Mouse (Mus musculus): ENCODE results near the gene Slc35f4. TPM values are rescaled to one million over a fixed set of nuclear protein-coding genes. Genes with fewer than 3 reads are reported as not detected.

The Slc35f4 gene
- polyA plus RNA-seq, 1 experiment: 15.1 TPM

DNA sequence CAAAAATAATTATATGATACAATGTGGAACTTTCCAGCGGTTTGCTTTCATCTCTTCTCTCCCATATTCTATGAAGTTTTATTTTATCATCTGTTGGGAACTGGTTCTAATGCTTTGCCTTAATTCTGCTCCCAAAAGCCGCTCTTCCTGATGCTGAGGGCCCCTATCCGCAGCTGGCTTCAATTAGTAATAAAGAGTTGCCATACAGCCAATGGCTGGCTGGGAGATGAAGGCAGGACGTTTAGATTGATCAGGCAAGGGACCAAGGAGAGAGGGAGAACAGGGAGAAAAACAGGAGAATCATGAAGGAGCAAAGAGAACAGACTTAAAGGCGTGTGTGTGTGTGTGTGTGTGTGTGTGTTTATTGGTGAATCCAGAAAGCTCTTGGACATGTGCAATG is 94.0 kb downstream of the Slc35f4 start:
- Histone ChIP-seq H3K4me1 (ENCODE audit: control insufficient read depth, insufficient read depth, low read length) (no peaks in the 10 kb centered on the region), H3K27ac (ENCODE audit: insufficient read depth, low read length) (no peak overlapping the region), H3K4me3 (ENCODE audit: insufficient read depth, low read length) (no peak overlapping the region)
- TF ChIP-seq CTCF (IDR thresholded peaks at IDR 0.05; ENCODE audit: extremely low read depth, insufficient read depth, low read length): no peak
- no peak for TF ChIP-seq POLR2A (IDR thresholded peaks at IDR 0.05; ENCODE audit: extremely low read depth, insufficient read depth, low read length)

- Histone ChIP-seq H3K4me3 (ENCODE audit: insufficient read depth, low read length) (no peak overlapping the region), H3K27ac (ENCODE audit: insufficient read depth, low read length) (no peak overlapping the region), H3K4me1 (ENCODE audit: control insufficient read depth, insufficient read depth, low read length) (no peaks in the 10 kb centered on the region)
- TF ChIP-seq CTCF (IDR thresholded peaks at IDR 0.05; ENCODE audit: extremely low read depth, insufficient read depth, low read length) (peak; percentile 23; the same call in 1 of the 2 replicates), POLR2A (IDR thresholded peaks at IDR 0.05; ENCODE audit: extremely low read depth, insufficient read depth, low read length) (no peak)
Measured at GRCm38 (mm10) chr14:49392482-49392881, 133.4 kb downstream of the Slc35f4 start.

DNA sequence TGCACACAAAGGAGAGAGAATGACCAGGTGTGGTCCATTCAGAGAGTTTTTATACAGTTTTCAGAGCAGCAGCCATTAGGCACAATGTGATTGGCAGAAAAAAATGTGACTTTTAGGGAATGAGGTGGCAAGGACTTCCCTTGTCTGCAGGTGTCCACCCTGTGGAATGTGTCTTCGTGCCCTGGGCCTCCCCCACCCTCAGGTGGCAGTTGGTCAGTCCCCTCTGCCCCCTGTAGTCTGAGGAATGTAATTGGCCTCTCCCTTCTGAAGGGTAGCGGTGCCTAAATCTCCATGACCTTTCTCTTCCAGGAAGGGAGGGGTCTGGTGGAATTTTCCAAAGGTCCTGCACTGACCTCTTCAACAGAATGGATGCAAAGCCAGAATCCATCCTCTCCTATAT is 163.7 kb downstream of the Slc35f4 start:
- TF ChIP-seq POLR2A (IDR thresholded peaks at IDR 0.05; ENCODE audit: extremely low read depth, insufficient read depth, low read length) (no peak), CTCF (IDR thresholded peaks at IDR 0.05; ENCODE audit: extremely low read depth, insufficient read depth, low read length) (no peak)
- Histone ChIP-seq H3K4me1 (ENCODE audit: control insufficient read depth, insufficient read depth, low read length) (no peaks in the 10 kb centered on the region), H3K27ac (ENCODE audit: insufficient read depth, low read length) (no peak overlapping the region), H3K4me3 (ENCODE audit: insufficient read depth, low read length) (no peak overlapping the region)

DNA sequence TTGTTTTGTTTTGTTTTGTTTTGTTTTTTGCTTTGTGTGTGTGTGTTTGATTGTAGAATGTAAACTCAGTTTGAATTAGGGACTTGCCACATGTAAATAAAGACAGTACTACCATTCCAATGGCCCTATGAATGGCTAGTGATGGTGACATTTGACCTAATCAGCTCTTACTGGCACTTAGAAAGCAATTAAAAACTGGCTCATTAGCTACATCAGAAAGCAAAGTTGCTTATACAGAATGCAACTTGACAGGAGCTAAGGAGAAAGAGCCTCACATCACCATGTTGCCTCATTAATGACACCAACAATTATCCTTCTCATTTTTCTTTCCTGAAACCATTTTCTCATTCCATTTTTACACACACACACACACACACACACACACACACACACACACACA is 170.3 kb downstream of the Slc35f4 start:
- no peak overlapping the region for H3K27ac ChIP-seq (ENCODE audit: insufficient read depth, low read length)
- H3K4me1 ChIP-seq (ENCODE audit: control insufficient read depth, insufficient read depth, low read length): no peaks in the 10 kb centered on the region
- H3K4me3 ChIP-seq (ENCODE audit: insufficient read depth, low read length): no peak overlapping the region
- no peak for TF ChIP-seq POLR2A (IDR thresholded peaks at IDR 0.05; ENCODE audit: extremely low read depth, insufficient read depth, low read length)
- no peak for TF ChIP-seq CTCF (IDR thresholded peaks at IDR 0.05; ENCODE audit: extremely low read depth, insufficient read depth, low read length)

- Histone ChIP-seq H3K4me1 (ENCODE audit: control insufficient read depth, insufficient read depth, low read length) (no peaks in the 10 kb centered on the region), H3K4me3 (ENCODE audit: insufficient read depth, low read length) (no peak overlapping the region), H3K27ac (ENCODE audit: insufficient read depth, low read length) (no peak overlapping the region)
- TF ChIP-seq CTCF (IDR thresholded peaks at IDR 0.05; ENCODE audit: extremely low read depth, insufficient read depth, low read length): peak; percentile 25; the same call in 1 of the 2 replicates
- no peak for TF ChIP-seq POLR2A (IDR thresholded peaks at IDR 0.05; ENCODE audit: extremely low read depth, insufficient read depth, low read length)
Measured at GRCm38 (mm10) chr14:49348897-49349250, 177.0 kb downstream of the Slc35f4 start.

DNA sequence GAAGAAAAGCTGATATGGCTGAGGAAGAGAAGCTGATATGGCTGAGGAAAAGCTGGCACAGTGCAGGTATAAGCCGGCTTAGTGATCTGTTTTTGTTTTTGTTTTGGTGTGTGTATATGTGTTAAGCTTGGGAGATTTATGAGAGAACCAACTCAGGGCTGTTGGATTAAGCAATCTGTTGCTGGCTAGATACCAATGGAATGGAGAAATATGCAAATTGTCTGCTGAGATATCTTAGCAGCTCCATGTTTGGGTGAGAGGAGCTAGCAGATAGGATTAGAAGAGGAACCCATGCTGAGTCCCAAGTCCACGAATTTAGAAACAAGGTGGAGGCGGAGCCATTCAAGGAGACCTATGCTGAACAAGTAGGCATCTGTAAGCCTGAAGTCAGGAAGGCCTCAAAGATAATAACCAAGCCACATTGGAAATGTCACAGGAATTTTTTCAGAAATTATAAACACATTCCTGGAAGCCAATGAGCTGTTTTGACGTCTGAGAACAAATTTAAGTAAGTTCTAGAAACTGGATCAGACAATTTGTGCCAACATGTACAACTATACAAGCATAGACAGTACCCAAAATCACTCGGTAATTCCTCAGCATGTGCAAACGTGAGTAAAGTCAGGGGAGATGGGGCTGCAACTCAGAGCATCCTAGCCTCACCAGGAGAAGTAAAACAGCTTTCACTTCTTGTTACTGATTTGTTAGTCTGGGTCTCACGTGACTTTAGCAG is 177.5 kb downstream of the Slc35f4 start:
- TF ChIP-seq CTCF (IDR thresholded peaks at IDR 0.05; ENCODE audit: extremely low read depth, insufficient read depth, low read length): no peak
- TF ChIP-seq POLR2A (IDR thresholded peaks at IDR 0.05; ENCODE audit: extremely low read depth, insufficient read depth, low read length): no peak

DNA sequence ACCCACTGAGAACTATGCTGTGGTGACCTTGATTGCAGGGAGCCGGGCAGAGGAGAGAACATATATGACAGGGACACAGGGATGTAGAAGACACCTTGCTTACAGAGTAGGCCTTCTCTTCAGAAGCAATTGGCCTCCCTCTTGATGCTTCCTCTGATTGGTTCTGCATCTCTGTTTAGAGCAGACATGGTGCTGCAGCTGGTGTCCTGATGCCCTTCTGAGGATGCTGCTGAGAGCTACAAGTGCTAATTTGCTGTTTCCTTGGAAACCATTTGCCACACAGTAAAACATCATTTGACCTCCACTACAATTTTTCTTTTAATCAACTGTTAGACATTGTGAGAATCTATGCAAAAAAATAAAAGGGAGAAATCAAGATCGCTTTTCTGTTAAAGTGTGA is 180.0 kb downstream of the Slc35f4 start:
- Histone ChIP-seq H3K27ac (ENCODE audit: insufficient read depth, low read length) (no peak overlapping the region), H3K4me3 (ENCODE audit: insufficient read depth, low read length) (no peak overlapping the region), H3K4me1 (ENCODE audit: control insufficient read depth, insufficient read depth, low read length) (no peaks in the 10 kb centered on the region)
- TF ChIP-seq CTCF (IDR thresholded peaks at IDR 0.05; ENCODE audit: extremely low read depth, insufficient read depth, low read length): no peak
- TF ChIP-seq POLR2A (IDR thresholded peaks at IDR 0.05; ENCODE audit: extremely low read depth, insufficient read depth, low read length): no peak

More for the DNA sequence above, 177.5 kb downstream of the Slc35f4 start:
- Histone ChIP-seq H3K4me3 (ENCODE audit: insufficient read depth, low read length) (no peak overlapping the region), H3K27ac (ENCODE audit: insufficient read depth, low read length) (no peak overlapping the region), H3K4me1 (ENCODE audit: control insufficient read depth, insufficient read depth, low read length) (no peaks in the 10 kb centered on the region)

DNA sequence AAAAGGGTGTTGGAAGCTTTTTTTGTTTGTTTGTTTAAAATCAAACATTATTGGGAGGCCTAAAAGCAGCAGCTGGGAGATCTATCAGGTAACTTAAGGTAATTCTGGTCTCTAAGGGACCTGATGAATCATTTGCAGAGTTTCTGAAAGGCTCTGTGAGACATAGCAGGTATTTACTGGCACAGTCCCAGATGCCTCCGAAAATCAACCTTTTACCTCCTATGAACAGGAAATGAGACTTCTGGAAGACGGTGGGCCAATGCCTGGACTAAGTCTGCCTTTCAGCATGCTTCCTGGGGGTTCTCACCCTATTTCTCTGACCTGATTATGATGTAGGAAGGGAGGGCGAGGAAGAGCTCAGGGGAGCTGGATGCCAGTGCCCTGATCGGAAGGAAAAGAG is 188.8 kb downstream of the Slc35f4 start:
- no peaks in the 10 kb centered on the region; the same call in 1 of the 2 replicates for H3K4me1 ChIP-seq (ENCODE audit: control insufficient read depth, insufficient read depth, low read length)
- no peak overlapping the region for H3K4me3 ChIP-seq (ENCODE audit: insufficient read depth, low read length)
- no peak overlapping the region for H3K27ac ChIP-seq (ENCODE audit: insufficient read depth, low read length)
- no peak for TF ChIP-seq POLR2A (IDR thresholded peaks at IDR 0.05; ENCODE audit: extremely low read depth, insufficient read depth, low read length)

- TF ChIP-seq CTCF (IDR thresholded peaks at IDR 0.05; ENCODE audit: extremely low read depth, insufficient read depth, low read length) (no peak), POLR2A (IDR thresholded peaks at IDR 0.05; ENCODE audit: extremely low read depth, insufficient read depth, low read length) (no peak)
- no peaks in the 10 kb centered on the region; the same call in 1 of the 2 replicates for H3K4me1 ChIP-seq (ENCODE audit: control insufficient read depth, insufficient read depth, low read length)
- H3K27ac ChIP-seq (ENCODE audit: insufficient read depth, low read length): no peak overlapping the region
- no peak overlapping the region for H3K4me3 ChIP-seq (ENCODE audit: insufficient read depth, low read length)
Measured at GRCm38 (mm10) chr14:49333841-49334240, 192.0 kb downstream of the Slc35f4 start.

GRCm38 (mm10) chr14:49316493-49316894 is 209.4 kb downstream of the Slc35f4 start:
- TF ChIP-seq POLR2A (IDR thresholded peaks at IDR 0.05; ENCODE audit: extremely low read depth, insufficient read depth, low read length): no peak
- no peak for TF ChIP-seq CTCF (IDR thresholded peaks at IDR 0.05; ENCODE audit: extremely low read depth, insufficient read depth, low read length)
- Histone ChIP-seq H3K4me3 (ENCODE audit: insufficient read depth, low read length) (no peak overlapping the region), H3K4me1 (ENCODE audit: control insufficient read depth, insufficient read depth, low read length) (no peaks in the 10 kb centered on the region), H3K27ac (ENCODE audit: insufficient read depth, low read length) (no peak overlapping the region)

All from cortical plate, adult 2 months (tissue).